Mouse (Mus musculus): ENCODE measurements around the gene Nfe2l1.

DNA sequence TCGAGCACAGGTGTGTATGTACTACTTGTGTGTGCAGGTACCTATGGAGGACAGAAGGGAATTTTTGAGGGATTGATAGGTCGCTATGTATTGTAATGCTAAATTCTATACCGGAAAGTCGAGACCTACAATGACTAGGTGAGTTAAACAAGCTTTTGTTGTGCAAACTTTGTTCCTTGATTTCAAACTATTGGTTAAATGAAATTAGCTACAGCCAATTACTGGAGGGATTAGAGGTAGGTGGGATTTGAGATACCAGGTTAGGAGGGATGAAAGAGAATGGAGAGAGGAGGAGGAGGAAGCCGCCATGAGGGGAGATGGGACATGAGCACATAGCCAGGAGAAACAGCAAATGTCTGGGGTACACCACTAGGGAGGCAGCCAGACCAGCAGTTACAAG is 49.5 kb downstream of the Nfe2l1 start:
- TF ChIP-seq CTCF (IDR thresholded peaks at IDR 0.05; ENCODE audit: borderline replicate concordance, extremely low read depth, insufficient read depth, insufficient read length) (no peak), POLR2A (IDR thresholded peaks at IDR 0.05; ENCODE audit: borderline replicate concordance, extremely low read depth, insufficient read depth, insufficient read length, poor library complexity, severe bottlenecking) (no peak)
